Mouse (Mus musculus) midbrain, embryonic 16.5 days (tissue): ENCODE data around the gene Batf. TPM values are rescaled to one million over a fixed set of nuclear protein-coding genes. Genes with fewer than 3 reads are reported as not detected.

Source experiments
- ATAC-seq: fragments of 200-750 bp; cut with Nextera tagmentation; 2 replicates; pipeline ENCODE4 v1.8.0; 2017; ENCODE audit warnings: moderate TSS enrichment
- H3K27ac ChIP-seq: fragments of 300-500 bp; sonication (generic); 2 replicates; pipeline ENCODE4 v1.5.1; 2014; ENCODE audit warnings: mild to moderate bottlenecking, low read length, mixed read lengths
- H3K27me3 ChIP-seq: fragments of 300-500 bp; sonication (generic); 2 replicates; pipeline ENCODE4 v1.6.1; 2014; ENCODE audit warnings: low read depth, low read length, mixed read lengths; ENCODE audit not compliant: control insufficient read depth, insufficient read depth
- H3K36me3 ChIP-seq: fragments of 300-500 bp; sonication (generic); 2 replicates; pipeline ENCODE4 v1.6.1; 2014; ENCODE audit warnings: mild to moderate bottlenecking, low read length, moderate library complexity, mixed read lengths; ENCODE audit not compliant: control insufficient read depth, insufficient read depth
- H3K4me1 ChIP-seq: fragments of 300-500 bp; sonication (generic); 2 replicates; pipeline ENCODE4 v1.6.1; 2014; ENCODE audit warnings: mild to moderate bottlenecking, low read length, mixed read lengths; ENCODE audit not compliant: control insufficient read depth, insufficient read depth
- H3K4me2 ChIP-seq: fragments of 300-500 bp; sonication (generic); 2 replicates; pipeline ENCODE4 v1.6.1; 2014; ENCODE audit warnings: mild to moderate bottlenecking, low read length, mixed read lengths
- H3K4me3 ChIP-seq: fragments of 300-500 bp; sonication (generic); 2 replicates; pipeline ENCODE4 v1.5.1; 2014; ENCODE audit warnings: low read depth, mild to moderate bottlenecking, low read length, moderate library complexity, mixed read lengths
- H3K9ac ChIP-seq: fragments of 300-500 bp; sonication (generic); 2 replicates; pipeline ENCODE4 v1.6.1; 2014; ENCODE audit warnings: low read depth, low read length, mixed read lengths
- H3K9me3 ChIP-seq: fragments of 300-500 bp; sonication (generic); replicated peaks from 2 replicates; pipeline ENCODE4 v1.6.1; 2014; ENCODE audit warnings: mild to moderate bottlenecking, low read length, mixed read lengths; ENCODE audit not compliant: control insufficient read depth, poor library complexity, severe bottlenecking
- WGBS: fragments of 180-500 bp; shearing (Covaris S2); extraction: QIAGEN DNeasy Blood & Tissue Kit; methylation state at CpG from one replicate; pipeline ENCODE4 v1.1.7; 2014; 5-methylcytosine and 5-hydroxymethylcytosine counted together
- polyA plus RNA-seq: library from polyadenylated mRNA; unstranded; fragments of >200 nt; fragmentation: Nextera tagmentation; extraction: Ambion mirVana; gene quantifications from 2 replicates; pipeline ENCODE4 v1.2.1, GENCODE M21; 2015

Batf gene
- polyA plus RNA-seq, 1 experiment from 2014 or later: 0.59 TPM

- H3K36me3 ChIP-seq: no peaks in the 10 kb centered on the region
- H3K27ac ChIP-seq: no peak overlapping the region
- no peaks in the 10 kb centered on the region for H3K9me3 ChIP-seq
- WGBS: 68% methylated on average over 7 of the region's 7 CpGs
- no peak for ATAC-seq
- H3K9ac ChIP-seq: no peak overlapping the region
- H3K4me1 ChIP-seq: no peaks in the 10 kb centered on the region
- no peaks in the 10 kb centered on the region for H3K27me3 ChIP-seq
- H3K4me3 ChIP-seq: no peak overlapping the region
- no peak overlapping the region for H3K4me2 ChIP-seq
These were observed 41.7 kb downstream of the Batf start for GRCm38 (mm10) chr12:85728181-85728580.

- 36% methylated on average over 17 of the region's 17 CpGs for WGBS
- no peak overlapping the region for H3K4me2 ChIP-seq
- ATAC-seq: no peak
These were observed 42.8 kb downstream of the Batf start for GRCm38 (mm10) chr12:85729022-85729944.

GRCm38 (mm10) chr12:85729945-85730290 lies 43.4 kb downstream of the Batf start:
- Histone ChIP-seq H3K36me3 (no peaks in the 10 kb centered on the region), H3K9ac (no peak overlapping the region), H3K4me3 (no peak overlapping the region), H3K4me2 (no peak overlapping the region), H3K27me3 (no peaks in the 10 kb centered on the region), H3K27ac (no peak overlapping the region), H3K4me1 (no peaks in the 10 kb centered on the region), H3K9me3 (no peaks in the 10 kb centered on the region)
- ATAC-seq: no peak
- WGBS: 72% methylated on average over 6 of the region's 6 CpGs

More at GRCm38 (mm10) chr12:85729022-85729944, 42.8 kb downstream of the Batf start:
- no peaks in the 10 kb centered on the region for H3K9me3 ChIP-seq
- no peaks in the 10 kb centered on the region for H3K27me3 ChIP-seq
- no peaks in the 10 kb centered on the region for H3K36me3 ChIP-seq
- H3K4me3 ChIP-seq: no peak overlapping the region
- no peaks in the 10 kb centered on the region for H3K4me1 ChIP-seq
- H3K27ac ChIP-seq: no peak overlapping the region
- no peak overlapping the region for H3K9ac ChIP-seq

- Histone ChIP-seq H3K27ac (no peak overlapping the region), H3K4me1 (no peaks in the 10 kb centered on the region), H3K36me3 (no peaks in the 10 kb centered on the region), H3K27me3 (no peaks in the 10 kb centered on the region), H3K4me3 (no peak overlapping the region), H3K9ac (no peak overlapping the region), H3K4me2 (no peak overlapping the region), H3K9me3 (no peaks in the 10 kb centered on the region)
- no peak for ATAC-seq
- WGBS: 80% methylated on average over 2 of the region's 2 CpGs
These were observed 49.7 kb downstream of the Batf start for GRCm38 (mm10) chr12:85736203-85736602.

- Histone ChIP-seq H3K27ac (no peak overlapping the region), H3K27me3 (no peaks in the 10 kb centered on the region), H3K4me2 (no peak overlapping the region), H3K4me3 (no peak overlapping the region), H3K36me3 (no peaks in the 10 kb centered on the region), H3K9me3 (no peaks in the 10 kb centered on the region), H3K4me1 (no peaks in the 10 kb centered on the region), H3K9ac (no peak overlapping the region)
- 93% methylated on average over 3 of the region's 3 CpGs for WGBS
- no peak for ATAC-seq
These were observed 50.5 kb downstream of the Batf start for GRCm38 (mm10) chr12:85736960-85737359.

- H3K9me3 ChIP-seq: no peaks in the 10 kb centered on the region
- peaks cover 14% of the 10 kb centered on the region for H3K27me3 ChIP-seq
- H3K4me1 ChIP-seq: peaks cover 8% of the 10 kb centered on the region
- H3K36me3 ChIP-seq: no peaks in the 10 kb centered on the region
- peak within 1 kb of the TSS; percentile 43 for H3K4me3 ChIP-seq
- 1% methylated on average over 51 of the region's 51 CpGs for WGBS
- ATAC-seq: peak; percentile 76
- peak within 1 kb of the TSS; percentile 82 for H3K4me2 ChIP-seq
- no peak within 1 kb of the TSS for H3K27ac ChIP-seq
- peak within 1 kb of the TSS; percentile 36 for H3K9ac ChIP-seq
These were observed 59.6 kb downstream of the Batf start, which contains the start of gene Flvcr2 for GRCm38 (mm10) chr12:85745827-85746695. TSS of gene Flvcr2 (plus strand) at chr12:85746539.

GRCm38 (mm10) chr12:85746696-85747219 lies 60.3 kb downstream of the Batf start:
- Histone ChIP-seq H3K4me2 (peak overlapping the region; percentile 82), H3K27me3 (peaks cover 14% of the 10 kb centered on the region), H3K27ac (no peak overlapping the region), H3K9ac (peak overlapping the region; percentile 36; the same call in 1 of the 2 replicates), H3K36me3 (no peaks in the 10 kb centered on the region), H3K4me3 (peak overlapping the region; percentile 43), H3K9me3 (no peaks in the 10 kb centered on the region), H3K4me1 (peaks cover 8% of the 10 kb centered on the region)
- ATAC-seq: 0 out of 2 replicates have a peak, but pooled peaks have one; percentile 14
- WGBS: 18% methylated on average over 21 of the region's 21 CpGs

- no peak overlapping the region; the same call in 1 of the 2 replicates for H3K4me2 ChIP-seq
- H3K9me3 ChIP-seq: no peaks in the 10 kb centered on the region
- H3K27me3 ChIP-seq: peaks cover 14% of the 10 kb centered on the region
- no peak overlapping the region for H3K9ac ChIP-seq
- 92% methylated on average over 10 of the region's 10 CpGs for WGBS
- H3K27ac ChIP-seq: no peak overlapping the region
- no peak for ATAC-seq
- H3K4me1 ChIP-seq: peaks cover 8% of the 10 kb centered on the region
- no peaks in the 10 kb centered on the region for H3K36me3 ChIP-seq
- no peak overlapping the region for H3K4me3 ChIP-seq
These were observed 60.9 kb downstream of the Batf start for GRCm38 (mm10) chr12:85747343-85747742.
